Mouse (Mus musculus) left cerebral cortex, postnatal 25 days (tissue): ENCODE results near the gene Ric3. TPM values are rescaled to one million over a fixed set of nuclear protein-coding genes. Genes with fewer than 3 reads are reported as not detected.

Experiments used
- DNase-seq, 2 experiments: peaks; one replicate each; pipeline ENCODE4 v3.0.0; 2022; ENCODE audit warnings: low spot score in 2 of 2, mixed read lengths in 1 of 2
- intact Hi-C: fragments of 180-260 bp; cut with DNase I; formaldehyde crosslinking; loops from one replicate; pipeline ENCODE4 v1.15.1; 2025
- total RNA-seq, 2 experiments: library from RNA; stranded (reverse); gene quantifications; 2 replicates each; pipeline ENCODE4 v1.2.3; 2021

Ric3 gene
- total RNA-seq, 2 experiments from 2014 or later, result 62.4 to 66.4 TPM

DNA sequence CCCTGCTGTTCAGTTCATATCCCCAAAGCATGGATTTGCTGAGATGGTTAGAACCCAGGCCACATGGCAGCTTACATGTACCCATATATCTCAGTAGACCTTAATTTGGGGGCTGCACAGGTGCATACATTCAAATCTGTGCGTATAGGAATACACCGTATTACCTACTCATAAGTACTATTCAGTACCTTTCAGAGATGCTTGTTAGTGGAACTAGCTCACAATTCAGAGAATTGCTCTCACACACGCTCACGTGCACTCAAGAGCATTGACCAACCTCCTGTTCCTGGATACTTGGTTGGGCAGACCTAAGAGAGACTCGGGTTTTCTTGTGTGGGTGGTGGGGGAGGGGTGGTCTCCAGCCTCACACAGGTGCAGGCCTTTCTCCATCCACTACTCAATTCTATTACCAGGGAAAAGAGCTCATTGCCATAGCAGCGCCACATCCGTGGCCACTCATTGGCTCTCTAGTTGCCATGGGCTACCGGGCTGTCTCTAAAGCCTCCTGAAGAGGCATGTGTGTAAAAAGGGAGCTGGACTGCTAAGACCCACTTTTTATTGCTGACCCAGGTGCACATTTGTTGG lies 71.4 kb downstream of the Ric3 start:
- intact Hi-C loops, result loop anchor here (2.0 kb wide), 1 partner anchor 21 kb away; no protein-coding TSS in a partner anchor
- DNase-seq, result peak; percentile 66 to 82

DNA sequence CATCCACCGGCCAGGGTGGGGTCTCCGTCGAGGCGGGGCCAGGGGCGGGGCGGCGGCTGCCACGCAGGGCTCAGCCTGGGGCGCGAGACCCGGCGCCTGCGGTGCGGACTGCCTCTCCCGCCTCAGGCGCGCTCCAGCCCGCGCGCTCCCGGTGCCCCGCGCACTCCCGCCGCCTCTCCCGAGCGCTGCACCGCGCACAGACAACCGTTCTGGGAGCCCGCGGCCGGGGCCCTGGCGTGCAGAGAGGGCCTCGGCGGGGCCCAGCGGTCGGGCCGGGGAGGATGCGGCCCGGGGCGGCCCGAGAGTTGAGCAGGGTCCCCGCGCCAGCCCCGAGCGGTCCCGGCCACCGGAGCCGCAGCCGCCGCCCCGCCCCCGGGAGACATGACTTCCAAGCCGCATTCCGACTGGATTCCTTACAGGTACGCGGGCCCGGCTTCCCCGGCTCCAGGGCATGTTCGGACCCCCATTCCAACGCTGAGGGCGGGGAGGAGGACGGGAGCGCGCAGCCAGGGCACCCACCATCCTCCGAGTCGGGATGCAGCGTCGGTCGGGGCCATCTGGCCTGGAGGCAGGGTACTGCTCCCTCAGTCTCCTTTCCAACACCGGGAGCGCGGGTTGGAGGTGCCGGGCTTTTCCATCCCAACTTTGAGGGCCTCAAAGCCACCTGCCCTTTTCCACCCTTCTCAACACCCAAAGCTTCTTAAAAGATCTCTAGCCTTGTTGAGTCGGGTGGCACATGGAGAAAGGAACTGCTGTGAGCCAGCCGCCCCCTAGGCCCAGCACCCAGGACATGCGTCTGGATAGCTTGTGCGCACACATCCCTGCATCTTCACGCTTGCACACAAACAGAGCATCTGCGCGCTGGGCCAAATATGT lies 72.2 kb downstream of the Ric3 start:
- intact Hi-C loops, result loop anchor here (2.0 kb wide), 1 partner anchor 20 kb away; no protein-coding TSS in a partner anchor
- peak; percentile 65 to 66 for DNase-seq

DNA sequence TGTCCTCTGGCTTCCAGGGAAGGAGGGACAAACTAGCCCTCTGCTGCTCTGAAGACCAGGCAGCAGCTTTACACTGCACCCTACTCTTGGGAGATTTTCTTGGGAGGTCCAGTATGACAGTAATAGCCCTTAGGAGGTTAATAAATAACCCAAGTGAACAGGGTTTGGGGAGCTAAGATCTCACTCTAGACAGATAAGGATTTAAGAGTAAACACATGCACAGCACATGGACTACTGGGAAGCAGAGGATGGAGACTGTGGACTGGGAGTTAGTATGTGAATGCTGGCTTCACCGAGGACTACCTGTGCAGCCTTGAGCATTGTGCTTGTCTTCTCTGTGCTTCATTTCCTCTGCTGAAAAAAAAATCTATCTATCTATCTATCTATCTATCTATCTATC lies 73.9 kb downstream of the Ric3 start:
- intact Hi-C loops, result no loop called here
- DNase-seq, result no peak

DNA sequence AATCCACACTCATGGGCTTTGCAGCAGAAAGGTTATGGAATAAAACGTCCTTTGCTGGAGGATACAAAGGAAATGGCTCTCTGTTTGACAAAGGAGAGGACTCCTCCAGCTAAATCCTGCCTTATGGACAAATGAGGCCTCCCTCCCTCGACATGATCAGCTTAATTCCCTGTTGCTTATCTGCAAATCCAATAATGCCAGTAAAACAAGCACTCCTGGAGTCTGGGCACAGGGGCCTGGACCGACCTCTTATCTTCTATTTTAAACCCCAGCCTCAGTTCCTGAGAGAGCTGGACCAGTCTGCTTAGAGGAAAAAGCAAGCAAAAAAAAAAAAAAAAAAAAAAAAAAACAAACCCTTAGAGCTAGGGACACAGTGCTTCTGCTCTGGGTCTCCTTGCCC lies 79.5 kb downstream of the Ric3 start:
- DNase-seq, result no peak
- intact Hi-C loops, result no loop called here

DNA sequence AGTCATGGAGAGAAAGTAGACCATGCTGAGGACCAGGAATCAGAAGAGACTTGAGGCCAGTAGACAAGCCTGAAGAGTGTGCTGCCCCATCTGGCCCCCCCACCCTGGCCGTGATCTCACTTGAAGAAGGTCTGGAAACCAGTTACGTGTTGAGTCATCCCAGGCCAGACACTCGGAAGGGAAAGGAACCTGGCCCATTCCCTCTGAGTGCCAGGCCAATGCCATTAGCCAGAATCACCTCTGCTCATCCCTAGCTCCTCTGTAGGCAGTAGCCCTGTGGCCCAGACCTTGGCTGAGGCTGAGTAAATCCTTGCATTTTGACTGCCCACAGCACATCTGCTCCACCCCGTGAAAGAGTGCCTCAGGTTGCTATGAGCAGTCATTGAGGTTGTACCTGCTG lies 81.2 kb downstream of the Ric3 start:
- no peak for DNase-seq

DNA sequence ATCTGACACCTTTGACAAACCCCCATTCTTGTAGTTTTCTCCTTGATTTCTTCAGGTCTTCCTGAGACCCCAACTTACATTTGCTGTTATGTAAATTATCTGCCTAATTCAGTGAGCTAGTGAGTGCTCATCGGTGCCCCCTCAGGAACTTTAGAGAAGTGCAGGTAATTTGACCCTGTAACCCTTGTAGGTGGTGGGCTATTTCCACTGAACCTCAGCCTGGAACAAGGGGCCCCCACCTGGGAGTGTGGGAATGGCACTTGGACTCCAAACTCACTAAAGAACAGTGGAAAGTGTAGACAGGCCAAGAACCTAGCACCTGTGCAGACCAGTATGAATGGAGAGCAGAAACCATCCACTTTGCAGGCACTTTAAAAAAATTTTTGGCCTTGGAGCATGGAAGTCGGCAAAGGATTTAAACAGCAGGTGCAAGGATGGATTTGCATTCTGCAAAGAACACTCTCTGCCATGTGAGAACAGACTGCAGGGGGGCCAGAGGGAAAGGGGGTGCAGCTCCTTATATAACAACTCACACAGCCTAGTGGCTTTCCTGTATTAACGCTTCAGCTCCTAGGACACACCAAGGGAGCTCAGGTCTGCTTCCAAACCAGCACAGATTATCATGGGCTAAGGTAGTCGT lies 82.7 kb downstream of the Ric3 start:
- intact Hi-C loops, result loop anchor here (1.0 kb wide), 1 partner anchor 9 kb away; no protein-coding TSS in a partner anchor
- peak; percentile 35 to 84 for DNase-seq

More for the DNA sequence above, 81.2 kb downstream of the Ric3 start:
- intact Hi-C loops, result no loop called here

DNA sequence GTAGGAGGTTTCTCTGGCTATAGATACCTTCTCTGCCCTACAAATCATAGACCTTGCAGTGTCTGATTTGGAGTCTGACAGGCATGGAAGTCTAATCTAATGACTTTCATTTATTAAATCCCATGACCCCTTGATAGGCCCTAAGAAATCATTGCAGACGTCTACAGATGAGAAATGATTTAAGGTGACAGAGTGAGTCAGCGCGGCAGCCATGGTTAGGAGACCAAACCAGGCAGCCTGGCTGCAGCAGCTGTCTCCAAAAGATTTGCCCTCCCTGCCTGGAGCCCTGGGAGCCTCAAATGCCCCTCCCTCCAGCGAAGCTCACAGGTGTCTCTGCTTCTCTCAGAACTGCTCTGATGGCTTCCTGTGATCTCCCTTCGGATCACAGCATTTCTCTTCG lies 87.0 kb downstream of the Ric3 start:
- no peak for DNase-seq
- intact Hi-C loops, result no loop called here

DNA sequence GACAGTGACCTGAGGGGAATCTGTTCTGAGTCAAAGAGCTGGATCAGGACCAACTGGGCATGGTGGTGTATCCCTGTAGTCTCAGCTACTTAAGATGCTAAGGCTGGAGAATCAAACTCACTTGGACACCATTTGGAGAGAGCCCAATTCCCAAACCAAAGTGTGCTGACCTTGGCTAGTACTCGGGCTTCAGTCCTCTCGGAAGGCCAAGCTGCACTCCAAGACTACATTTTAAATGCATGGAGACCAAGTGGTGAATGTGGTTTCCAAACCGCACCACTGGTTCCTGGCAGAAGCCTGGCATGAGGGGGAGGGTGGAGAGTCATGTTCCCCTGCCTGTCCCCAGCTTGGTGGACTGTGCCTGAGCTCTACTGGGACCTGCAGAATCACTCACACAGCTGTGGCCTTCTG lies 89.2 kb downstream of the Ric3 start:
- intact Hi-C loops, result no loop called here
- DNase-seq, result no peak

DNA sequence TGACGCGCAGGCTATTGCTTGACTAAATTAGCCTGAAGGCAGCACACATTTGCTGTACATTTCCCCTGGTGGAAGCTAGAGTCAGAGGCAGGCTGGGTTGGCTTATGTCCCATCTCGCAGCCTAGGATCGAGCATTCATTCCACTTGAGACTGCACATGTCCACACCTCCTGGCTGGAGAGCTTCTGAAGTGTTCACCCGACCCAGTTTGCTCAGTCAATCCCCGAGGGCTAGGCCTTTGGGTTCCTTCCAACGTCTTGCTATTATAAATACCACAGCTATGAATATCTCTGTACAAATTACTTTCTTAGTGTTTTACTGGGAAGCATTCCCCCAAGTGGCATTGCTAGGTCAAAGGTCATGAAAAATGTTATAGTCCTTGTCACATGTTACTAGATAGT lies 89.9 kb downstream of the Ric3 start:
- no peak for DNase-seq
- intact Hi-C loops, result no loop called here

DNA sequence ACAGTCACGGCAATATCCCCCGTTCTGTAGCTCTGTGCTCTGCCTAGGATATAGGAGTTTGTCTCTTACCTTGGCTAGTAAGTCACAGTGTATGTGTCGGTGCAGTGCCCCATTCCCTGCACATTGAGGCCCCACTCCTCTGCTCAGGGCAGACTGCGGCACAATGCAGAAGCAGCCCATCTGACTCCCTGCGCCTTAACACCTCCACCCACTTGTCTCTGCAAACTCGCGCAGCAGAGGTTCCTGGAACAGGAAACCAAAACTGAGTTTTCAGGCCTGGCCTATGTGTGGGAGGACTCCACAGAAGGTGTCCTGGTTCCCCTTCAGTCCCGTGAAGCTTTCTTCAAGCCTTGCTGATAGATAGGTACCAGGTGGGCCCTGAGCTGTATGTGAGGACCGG lies 91.9 kb downstream of the Ric3 start:
- peak; percentile 68 to 93 for DNase-seq
- intact Hi-C loops, result loop anchor here (1.0 to 2.0 kb wide), 2 partner anchors 9 to 20 kb away; no protein-coding TSS in a partner anchor

DNA sequence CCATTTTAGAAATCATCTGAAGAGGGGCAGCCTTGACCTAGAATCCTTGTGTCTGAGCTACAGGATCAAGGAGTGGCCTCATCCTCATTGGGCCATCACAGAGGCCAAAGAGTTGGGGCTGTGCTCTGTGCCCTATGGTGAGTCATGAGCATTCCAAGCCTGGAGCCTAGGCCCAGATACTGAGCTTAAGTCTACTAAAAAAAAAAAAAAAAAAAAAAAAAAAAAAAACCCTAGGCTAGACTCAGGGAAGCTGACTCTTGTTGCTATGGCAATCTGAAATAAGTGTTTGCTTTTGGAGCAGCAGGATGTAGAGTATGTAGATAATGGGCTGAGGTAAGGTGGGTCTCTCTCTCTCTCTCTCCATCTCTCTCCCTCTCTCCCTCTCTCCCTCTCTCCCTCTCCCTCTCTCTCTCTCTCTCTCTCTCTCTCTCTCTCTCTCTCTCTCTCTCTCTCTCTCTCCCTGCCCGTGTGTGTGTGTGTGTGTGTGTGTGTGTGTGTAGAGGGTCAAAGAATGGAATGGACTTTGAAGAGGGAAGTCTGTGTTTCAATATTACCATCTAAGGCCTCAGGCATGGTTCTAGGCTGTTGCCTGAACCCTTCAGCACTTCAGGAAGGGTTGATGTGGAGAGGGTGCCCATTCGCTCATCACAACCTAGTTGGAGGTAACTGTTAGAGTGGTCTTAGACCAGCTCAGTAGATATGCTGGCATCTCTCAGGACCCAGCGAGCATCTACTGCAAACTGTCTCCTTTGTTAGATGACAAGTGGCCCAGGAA lies 97.0 kb downstream of the Ric3 start:
- no peak for DNase-seq
- intact Hi-C loops, result no loop called here

Other genes starting within 250 kb of the Ric3 start
- not detected for gene Olfr516, start 232.8 kb downstream of the Ric3 start, total RNA-seq
- not detected for gene Olfr517, start 211.0 kb downstream of the Ric3 start, total RNA-seq
- not detected for gene Olfr518, start 198.3 kb downstream of the Ric3 start, total RNA-seq
- not detected for gene Olfr519, start 188.9 kb downstream of the Ric3 start, total RNA-seq
- gene Nlrp10, start 153.2 kb downstream of the Ric3 start, total RNA-seq, result under 1 TPM; 0.48 to 0.71 TPM
- gene Eif3f, start 148.9 kb downstream of the Ric3 start, total RNA-seq, result 10 to 100 TPM; 77.7 to 82.0 TPM
- 100 to 1,000 TPM; 119 to 128 TPM for gene Tub, start 133.0 kb downstream of the Ric3 start, total RNA-seq
- 10 to 100 TPM; 12.0 to 19.0 TPM for gene Lmo1, start 91.9 kb upstream of the Ric3 start, total RNA-seq